Mouse (Mus musculus): ENCODE results near the gene Alkal2.

Alkal2 gene

GRCm38 (mm10) chr12:30883986-30884621 is at the start of gene Alkal2:
Gene Alkal2 (plus strand): TSS chr12:30884322.
- peak; percentile 56 for DNase-seq (ENCODE audit: extremely low spot score, low spot score)

- DNase-seq (ENCODE audit: extremely low spot score, low spot score): no peak
Measured at GRCm38 (mm10) chr12:30848521-30848920, 35.6 kb upstream of the Alkal2 start.

GRCm38 (mm10) chr12:30850902-30851301 is 33.2 kb upstream of the Alkal2 start:
- DNase-seq (ENCODE audit: extremely low spot score, low spot score): no peak

GRCm38 (mm10) chr12:30851871-30852270 is 32.3 kb upstream of the Alkal2 start:
- no peak for DNase-seq (ENCODE audit: extremely low spot score, low spot score)

- no peak for DNase-seq (ENCODE audit: extremely low spot score, low spot score)
Measured at GRCm38 (mm10) chr12:30855442-30856159, 28.5 kb upstream of the Alkal2 start.

GRCm38 (mm10) chr12:30856172-30856571 is 27.9 kb upstream of the Alkal2 start:
- no peak for DNase-seq (ENCODE audit: extremely low spot score, low spot score)

GRCm38 (mm10) chr12:30864347-30864746 is 19.8 kb upstream of the Alkal2 start:
- DNase-seq (ENCODE audit: extremely low spot score, low spot score): no peak

- DNase-seq (ENCODE audit: extremely low spot score, low spot score): no peak
Measured at GRCm38 (mm10) chr12:30865781-30866180, 18.3 kb upstream of the Alkal2 start.

- DNase-seq (ENCODE audit: extremely low spot score, low spot score): no peak
Measured at GRCm38 (mm10) chr12:30879447-30879846, 4.7 kb upstream of the Alkal2 start.

- no peak for DNase-seq (ENCODE audit: extremely low spot score, low spot score)
Measured at GRCm38 (mm10) chr12:30883592-30883985, 533 bp upstream of the Alkal2 start.

- peak; percentile 52 for DNase-seq (ENCODE audit: extremely low spot score, low spot score)
Measured at GRCm38 (mm10) chr12:30884622-30885230, 604 bp downstream of the Alkal2 start.

GRCm38 (mm10) chr12:30885891-30886290 is 1.8 kb downstream of the Alkal2 start:
- no peak for DNase-seq (ENCODE audit: extremely low spot score, low spot score)

GRCm38 (mm10) chr12:30888003-30888402 is 3.9 kb downstream of the Alkal2 start:
- no peak for DNase-seq (ENCODE audit: extremely low spot score, low spot score)

GRCm38 (mm10) chr12:30890067-30890466 is 5.9 kb downstream of the Alkal2 start:
- DNase-seq (ENCODE audit: extremely low spot score, low spot score): peak; percentile 49

GRCm38 (mm10) chr12:30891438-30891837 is 7.3 kb downstream of the Alkal2 start:
- DNase-seq (ENCODE audit: extremely low spot score, low spot score): no peak

GRCm38 (mm10) chr12:30897039-30897438 is 12.9 kb downstream of the Alkal2 start:
- DNase-seq (ENCODE audit: extremely low spot score, low spot score): no peak

- DNase-seq (ENCODE audit: extremely low spot score, low spot score): no peak
Measured at GRCm38 (mm10) chr12:30908658-30909057, 24.5 kb downstream of the Alkal2 start.

- no peak for DNase-seq (ENCODE audit: extremely low spot score, low spot score)
Measured at GRCm38 (mm10) chr12:30909881-30910280, 25.8 kb downstream of the Alkal2 start.

- no peak for DNase-seq (ENCODE audit: extremely low spot score, low spot score)
Measured at GRCm38 (mm10) chr12:30910860-30911259, 26.7 kb downstream of the Alkal2 start.

GRCm38 (mm10) chr12:30911261-30912047 is 27.3 kb downstream of the Alkal2 start, which contains the start of the genes Acp1 and Sh3yl1:
Gene Acp1 (minus strand): TSS chr12:30911589.
Gene Sh3yl1 (plus strand): TSS chr12:30911668.
- peak; percentile 93 for DNase-seq (ENCODE audit: extremely low spot score, low spot score)

- DNase-seq (ENCODE audit: extremely low spot score, low spot score): no peak
Measured at GRCm38 (mm10) chr12:30912048-30912381, 27.9 kb downstream of the Alkal2 start.

- no peak for DNase-seq (ENCODE audit: extremely low spot score, low spot score)
Measured at GRCm38 (mm10) chr12:30912840-30913239, 28.7 kb downstream of the Alkal2 start.
